Mouse (Mus musculus): ENCODE measurements around the gene Gata5.

DNA sequence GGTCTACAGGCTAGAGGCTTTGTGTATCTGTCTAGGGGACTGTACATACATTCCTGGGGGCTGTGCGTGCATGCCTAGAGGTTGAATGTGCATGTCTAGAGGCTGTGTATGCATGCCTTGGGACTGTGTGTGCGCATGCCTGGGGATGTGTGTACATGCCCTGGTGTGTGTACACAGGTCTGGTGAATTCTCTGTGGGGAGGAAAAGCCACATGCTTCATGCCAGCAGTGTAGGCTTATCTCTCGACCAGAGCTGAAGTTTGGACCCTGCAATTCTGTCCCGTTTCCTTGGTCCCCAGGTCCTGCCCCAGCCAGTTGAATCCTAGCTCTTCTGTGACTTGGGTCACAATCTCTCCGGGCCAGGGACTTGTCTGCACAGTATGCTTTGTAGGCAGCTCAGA lies 42.9 kb downstream of the Gata5 start:
- no peak for TF ChIP-seq POLR2A (IDR thresholded peaks at IDR 0.05; ENCODE audit: low read depth, low read length)
- no peak for TF ChIP-seq CTCF (conservative IDR thresholded peaks at IDR 0.05; ENCODE audit: insufficient read depth, insufficient read length, low read depth, low read length)

Measured in kidney, adult 2 months (tissue).